Mouse (Mus musculus): Measurements from ENCODE around the gene Erf.

- TF ChIP-seq CTCF (conservative IDR thresholded peaks at IDR 0.05; ENCODE audit: insufficient read depth, insufficient read length, low read depth, low read length) (no peak), POLR2A (IDR thresholded peaks at IDR 0.05; ENCODE audit: low read depth, low read length) (no peak)
Observed at GRCm38 (mm10) chr7:25210482-25210881, 40.1 kb downstream of the Erf start.

All from kidney, adult 2 months (tissue).